Mouse (Mus musculus) olfactory bulb, adult 2 months (tissue): ENCODE measurements around the gene Mettl26.
A peak's percentile ranks its signal among the peaks of the same experiment; 100 is the strongest.

Experiments
- CTCF ChIP-seq: fragments of 200-500 bp; IDR thresholded peaks from 2 replicates; pipeline ENCODE4 v1.5.1; 2012; ENCODE audit warnings: low read depth, mild to moderate bottlenecking, low read length, moderate library complexity; ENCODE audit not compliant: insufficient read depth
- POLR2A ChIP-seq: fragments of 200-500 bp; IDR thresholded peaks from 2 replicates; pipeline ENCODE4 v1.6.1; 2012; ENCODE audit warnings: mild to moderate bottlenecking, low read depth, low read length, moderate library complexity; ENCODE audit not compliant: insufficient read depth

DNA sequence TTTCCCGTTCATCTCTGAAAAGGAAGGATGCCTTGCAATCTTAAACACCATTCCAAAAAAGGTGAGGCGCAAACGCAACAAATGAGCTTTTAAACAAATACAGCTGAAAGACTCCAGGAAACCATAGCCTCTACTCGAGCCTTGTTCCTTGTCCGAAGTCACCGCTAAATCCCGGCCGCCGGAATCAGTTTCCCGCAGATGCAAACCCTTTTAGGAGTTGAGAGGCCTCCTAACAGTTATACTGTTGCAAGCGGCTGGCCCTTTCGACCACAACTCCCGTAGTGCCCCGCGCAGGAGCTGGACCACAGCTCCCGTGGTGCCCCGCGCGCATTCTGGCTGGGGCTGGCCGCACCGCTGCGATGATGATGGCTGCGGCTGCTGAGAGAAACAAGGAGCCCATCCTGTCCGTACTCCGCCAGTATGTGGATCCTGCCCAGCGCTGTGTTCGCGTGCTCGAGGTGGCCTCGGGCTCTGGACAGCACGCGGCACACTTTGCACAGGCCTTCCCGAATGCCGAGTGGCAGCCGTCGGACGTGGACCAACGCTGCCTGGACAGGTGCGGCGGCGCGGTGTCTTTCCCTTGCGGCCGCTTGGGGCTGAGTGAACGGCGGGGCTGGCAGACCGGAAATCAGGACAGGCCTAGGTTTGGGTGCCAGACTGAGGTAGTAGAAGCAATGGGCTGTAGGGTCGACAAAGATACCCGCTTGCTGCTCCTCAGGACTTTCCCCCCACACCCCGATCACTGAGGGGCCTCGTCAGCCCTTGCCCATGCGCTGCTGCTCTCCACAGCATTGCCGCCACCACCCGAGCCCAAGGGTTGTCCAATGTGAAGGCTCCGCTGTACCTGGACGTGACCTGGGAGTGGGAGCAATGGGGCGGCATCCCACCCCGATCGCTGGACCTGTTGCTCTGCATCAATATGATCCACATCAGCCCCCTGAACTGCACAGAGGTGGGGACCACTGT, 580 bp downstream of the Mettl26 start:
- peak; percentile 84 for TF ChIP-seq POLR2A
- peak; percentile 32; the same call in 1 of the 2 replicates for TF ChIP-seq CTCF
